Mouse (Mus musculus) ES-E14 (cell line): Measurements from ENCODE around the gene Tubb5. TPM values are rescaled to one million over a fixed set of nuclear protein-coding genes. Genes with fewer than 3 reads are reported as not detected.

Source experiments
- DNase-seq: peaks from one replicate; pipeline ENCODE4 v3.0.0-alpha.2; 2013; ENCODE audit warnings: low read depth, low spot score
- H3K27ac ChIP-seq: 2 replicates; pipeline ENCODE4 v1.5.1; 2012; ENCODE audit warnings: low read depth, mild to moderate bottlenecking, low read length, moderate library complexity, mixed read lengths; ENCODE audit not compliant: poor library complexity, insufficient read depth, severe bottlenecking
- H3K36me3 ChIP-seq: 2 replicates; pipeline ENCODE4 v1.6.1; 2012; ENCODE audit warnings: mild to moderate bottlenecking, low read length, moderate library complexity, mixed read lengths; ENCODE audit not compliant: control insufficient read depth, poor library complexity, insufficient read depth, severe bottlenecking
- H3K4me1 ChIP-seq, 2 experiments: fragments of 150-350 bp in 1 of 2; sonication (generic) in 1 of 2; 2 replicates each; pipeline ENCODE4 v1.6.1; 2012; ENCODE audit warnings: low read length in 2 of 2, mild to moderate bottlenecking in 1 of 2, mixed read lengths in 1 of 2; ENCODE audit not compliant: control insufficient read depth in 2 of 2, insufficient read depth in 2 of 2, poor library complexity in 1 of 2
- H3K4me3 ChIP-seq, 2 experiments: fragments of 150-350 bp in 1 of 2; sonication (generic) in 1 of 2; 2 replicates each; pipeline ENCODE4 v1.5.1; 2012; ENCODE audit warnings: low read length in 2 of 2, low read depth in 1 of 2, mild to moderate bottlenecking in 1 of 2, mixed read lengths in 1 of 2; ENCODE audit not compliant: insufficient read depth in 1 of 2, poor library complexity in 1 of 2, severe bottlenecking in 1 of 2
- H3K9ac ChIP-seq: 2 replicates; pipeline ENCODE4 v1.6.1; 2012; ENCODE audit warnings: low read depth, mild to moderate bottlenecking, low read length, mixed read lengths; ENCODE audit not compliant: poor library complexity, insufficient read depth, severe bottlenecking
- H3K9me3 ChIP-seq: fragments of 150-350 bp; sonication (generic); 2 replicates; pipeline ENCODE4 v1.6.1; 2012; ENCODE audit warnings: low read depth, mild to moderate bottlenecking, low read length; ENCODE audit not compliant: control insufficient read depth, insufficient read depth
- CHD2 ChIP-seq: IDR thresholded peaks from 2 replicates; pipeline ENCODE4 v1.6.1; 2014; ENCODE audit warnings: mild to moderate bottlenecking, low read depth, low read length, inconsistent platforms
- HCFC1 ChIP-seq: IDR thresholded peaks from 2 replicates; pipeline ENCODE4 v1.6.1; 2012; ENCODE audit warnings: low read length, inconsistent platforms, borderline replicate concordance; ENCODE audit not compliant: insufficient read depth
- MAFK ChIP-seq: IDR thresholded peaks from 2 replicates; pipeline ENCODE4 v1.6.1; 2014; ENCODE audit warnings: mild to moderate bottlenecking, low read depth, low read length, inconsistent platforms; ENCODE audit not compliant: insufficient read depth
- ZC3H11A ChIP-seq: IDR thresholded peaks from 2 replicates; pipeline ENCODE4 v1.6.1; 2012; ENCODE audit warnings: low read depth, mild to moderate bottlenecking, inconsistent platforms, low read length, borderline replicate concordance
- ZNF384 ChIP-seq: IDR thresholded peaks from 2 replicates; pipeline ENCODE4 v1.6.1; 2012; ENCODE audit warnings: low read depth, low read length, inconsistent platforms
- in situ Hi-C, 2 experiments: fragments of 600-800 bp; cut with MboI; formaldehyde crosslinking; loops; one replicate each; pipeline ENCODE4 v1.15.1; 2025; ENCODE audit warnings: low sequenced_read_pairs in 2 of 2, inconsistent platforms in 1 of 2; ENCODE audit not compliant: unreplicated experiment in 2 of 2
- total RNA-seq: library from RNA; depleted of rRNA; stranded (reverse); fragments of 300-350 nt; gene quantifications from 2 replicates; pipeline ENCODE4 v1.2.3, GENCODE M21; 2012

Gene Tubb5
- total RNA-seq, 1 experiment = 1,157 TPM

DNA sequence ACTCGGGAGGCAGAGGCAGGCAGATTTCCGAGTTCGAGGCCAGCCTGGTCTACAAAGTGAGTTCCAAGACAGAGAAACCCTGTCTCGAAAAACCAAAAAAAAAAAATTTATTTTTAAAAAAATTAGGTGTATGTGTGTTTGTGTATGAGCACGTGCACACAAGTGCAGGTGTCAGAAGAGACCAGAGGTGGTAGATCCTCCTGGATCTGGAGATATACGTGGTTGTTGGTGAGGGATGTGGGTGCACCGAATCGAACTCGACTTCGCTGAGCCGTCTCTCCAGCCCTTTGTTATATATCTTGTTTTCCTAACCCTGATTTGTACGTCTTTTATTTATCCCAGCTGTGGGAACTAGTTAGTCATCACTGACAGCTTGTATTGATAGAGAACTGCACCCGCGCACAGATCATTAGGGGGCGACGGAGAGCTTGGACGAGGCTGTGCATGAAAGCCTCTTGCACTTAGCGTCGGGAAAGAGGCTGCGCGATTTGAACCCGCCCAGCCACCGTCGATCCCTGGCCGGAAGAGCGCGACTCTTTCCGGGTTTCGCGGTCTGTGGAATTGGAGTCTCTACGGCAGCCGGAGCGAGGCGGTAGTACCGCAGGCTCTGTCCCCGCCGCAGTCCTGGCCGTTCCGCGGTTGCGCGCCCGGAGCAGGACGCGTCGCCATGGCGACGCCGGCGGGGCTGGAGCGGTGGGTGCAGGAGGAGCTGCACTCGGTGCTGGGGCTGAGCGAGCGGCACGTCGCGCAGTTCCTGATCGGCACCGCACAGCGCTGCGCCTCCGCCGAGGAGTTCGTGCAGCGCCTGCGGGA, 41.3 kb upstream of the Tubb5 start, which contains the start of gene Dhx16:
Gene Dhx16, plus strand, starts transcription at position 575 of the 813 bp plus-strand sequence.
- TF ChIP-seq ZC3H11A = no peak
- peak; percentile 78 for TF ChIP-seq HCFC1
- TF ChIP-seq ZNF384 = no peak
- H3K27ac ChIP-seq = no peak within 1 kb of the TSS

DNA sequence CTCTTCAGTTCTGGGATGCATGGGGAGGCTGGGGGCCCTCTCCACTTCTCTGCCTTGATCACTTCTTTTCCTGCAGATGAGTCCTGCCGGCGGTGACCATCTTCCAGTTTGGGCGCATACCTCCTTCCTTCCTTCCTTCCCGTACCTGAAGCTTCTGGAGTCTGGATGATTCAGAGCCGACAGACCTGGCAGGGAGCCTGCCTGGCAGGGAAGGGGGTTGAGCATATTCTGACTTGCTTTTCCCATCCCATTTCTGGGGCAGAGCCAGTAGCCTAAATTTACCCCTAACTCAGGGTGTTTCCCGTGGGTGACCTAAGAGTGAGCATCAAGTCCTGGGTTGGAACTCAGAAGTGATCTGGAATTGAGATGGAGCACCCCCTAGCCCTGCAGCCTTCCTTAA, 36.6 kb upstream of the Tubb5 start:
- TF ChIP-seq ZC3H11A (no peak), ZNF384 (no peak), HCFC1 (no peak)
- peaks cover 0 to 3% of the 10 kb centered on the region in 2 experiments; a peak in 1 of 4 replicates for H3K4me1 ChIP-seq
- H3K27ac ChIP-seq = no peak overlapping the region
- no peak overlapping the region for H3K4me3 ChIP-seq
- in situ Hi-C loops = loop anchor here in 1 of 2 experiments (5.0 kb wide), 1 partner anchor 47 kb away; no protein-coding TSS in a partner anchor
- H3K9ac ChIP-seq = no peak overlapping the region
- H3K9me3 ChIP-seq = no peaks in the 10 kb centered on the region
- H3K36me3 ChIP-seq = peaks cover 10% of the 10 kb centered on the region
- DNase-seq = no peak

More for the DNA sequence above, 41.3 kb upstream of the Tubb5 start, which contains the start of gene Dhx16:
- Histone ChIP-seq H3K9me3 (no peaks in the 10 kb centered on the region), H3K4me1 (peaks cover 0 to 2% of the 10 kb centered on the region in 2 experiments; a peak in 1 of 4 replicates), H3K9ac (peak within 1 kb of the TSS; percentile 79), H3K4me3 (peak within 1 kb of the TSS; percentile 86 to 89), H3K36me3 (peaks cover 29% of the 10 kb centered on the region)
- peak; percentile 95 for DNase-seq
- in situ Hi-C loops = no loop called here

GRCm38 (mm10) chr17:35873774-35874519, 35.8 kb upstream of the Tubb5 start:
- Histone ChIP-seq H3K9me3 (no peaks in the 10 kb centered on the region), H3K9ac (peak overlapping the region; percentile 73; the same call in 1 of the 2 replicates), H3K36me3 (peaks cover 10% of the 10 kb centered on the region), H3K27ac (no peak overlapping the region; the same call in 1 of the 2 replicates), H3K4me3 (peak overlapping the region in 1 of 2 experiments; percentile 36; a peak in 1 of 4 replicates), H3K4me1 (peaks cover 0 to 3% of the 10 kb centered on the region in 2 experiments; a peak in 1 of 4 replicates)
- TF ChIP-seq HCFC1 (no peak), MAFK (no peak), ZNF384 (no peak), ZC3H11A (no peak), CHD2 (no peak)
- DNase-seq = peak; percentile 74
- in situ Hi-C loops = loop anchor here in 1 of 2 experiments (5.0 kb wide), 1 partner anchor 47 kb away; no protein-coding TSS in a partner anchor

GRCm38 (mm10) chr17:35870884-35871696, 33.0 kb upstream of the Tubb5 start:
- TF ChIP-seq MAFK = peak; percentile 46; the same call in 1 of the 2 replicates
- peak; percentile 53; the same call in 1 of the 2 replicates for TF ChIP-seq ZC3H11A
- no peak for TF ChIP-seq ZNF384
- TF ChIP-seq CHD2 = no peak
- TF ChIP-seq HCFC1 = no peak
- peak overlapping the region; percentile 60; the same call in 1 of the 2 replicates for H3K27ac ChIP-seq
- peak; percentile 66 for DNase-seq
- H3K36me3 ChIP-seq = peaks cover 10% of the 10 kb centered on the region
- peak overlapping the region; percentile 51; the same call in 1 of the 2 replicates for H3K9ac ChIP-seq
- peak overlapping the region in 1 of 2 experiments; percentile 78; a peak in 1 of 4 replicates for H3K4me3 ChIP-seq
- in situ Hi-C loops = loop anchor here in 1 of 2 experiments (5.0 kb wide), 1 partner anchor 44 kb away; no protein-coding TSS in a partner anchor
- H3K9me3 ChIP-seq = no peaks in the 10 kb centered on the region
- H3K4me1 ChIP-seq = peaks cover 2 to 4% of the 10 kb centered on the region in 2 experiments; a peak in 2 of 4 replicates
